Mouse (Mus musculus) embryonic fibroblast, embryonic 13.5 days (primary cell): ENCODE results near the gene Stk10.

Experiments used
- CTCF ChIP-seq: IDR thresholded peaks from 2 replicates; pipeline ENCODE4 v1.5.1; 2011; ENCODE audit warnings: mild to moderate bottlenecking, control low read depth, low read length, moderate library complexity, borderline replicate concordance; ENCODE audit not compliant: insufficient read depth
- POLR2A ChIP-seq: IDR thresholded peaks from 2 replicates; pipeline ENCODE4 v1.6.1; 2011; ENCODE audit warnings: low read depth, mild to moderate bottlenecking, control low read depth, low read length, moderate library complexity

GRCm38 (mm10) chr11:32493312-32493711 lies 39.8 kb upstream of the Stk10 start:
- no peak for TF ChIP-seq CTCF
- TF ChIP-seq POLR2A: no peak
